8 mouse cellular contexts compared by ENCODE assay signal in genomic region chr17:24839842-24840241, GRCm38 (mm10). TPM values are rescaled to one million over a fixed set of nuclear protein-coding genes. Genes with fewer than 3 reads are reported as not detected.
A peak's percentile ranks its signal among the peaks of the same experiment; 100 is the strongest.
DNase-seq lines count a peak whose midpoint lies in the region; ATAC-seq and TF ChIP-seq lines count a peak whose summit lies in the region.

TSS of gene Hagh (plus strand) at chr17:24840143.

- ATAC-seq in Patski = no peak
- ATAC-seq in forebrain, embryonic 15.5 days (replicated peaks) = no peak
- no peak for ATAC-seq in hindbrain, embryonic 11.5 days (ENCODE audit: low FRiP score)
- ATAC-seq in liver, embryonic 13.5 days (ENCODE audit: low read depth) = no peak

- H3K9me3 ChIP-seq in forebrain, embryonic 15.5 days = no peaks in the 10 kb centered on the region
- H3K9me3 ChIP-seq in hindbrain, embryonic 11.5 days (ENCODE audit: control insufficient read depth, low read length) = no peaks in the 10 kb centered on the region
- no peaks in the 10 kb centered on the region for H3K9me3 ChIP-seq in liver, embryonic 13.5 days (replicated peaks)

- H3K9ac ChIP-seq in forebrain, embryonic 15.5 days (replicated peaks) = no peak within 1 kb of the TSS
- H3K9ac ChIP-seq in hindbrain, embryonic 11.5 days (ENCODE audit: low read depth, low read length) = no peak within 1 kb of the TSS
- no peak within 1 kb of the TSS for H3K9ac ChIP-seq in liver, embryonic 13.5 days

- no peak for TF ChIP-seq POLR2A in cerebellum, adult 2 months (IDR thresholded peaks at IDR 0.05; ENCODE audit: borderline replicate concordance, insufficient read depth, low read length)

- no peaks in the 10 kb centered on the region for H3K4me1 ChIP-seq in cerebellum, adult 2 months (ENCODE audit: control insufficient read depth, insufficient read depth, low read length)
- no peaks in the 10 kb centered on the region for H3K4me1 ChIP-seq in forebrain, embryonic 15.5 days
- H3K4me1 ChIP-seq in hindbrain, embryonic 11.5 days (replicated peaks; ENCODE audit: control insufficient read depth, insufficient read depth, low read length) = no peaks in the 10 kb centered on the region
- peaks cover 3% of the 10 kb centered on the region; the same call in 1 of the 2 replicates for H3K4me1 ChIP-seq in liver, embryonic 13.5 days (replicated peaks)

- H3K36me3 ChIP-seq in forebrain, embryonic 15.5 days = no peaks in the 10 kb centered on the region
- H3K36me3 ChIP-seq in hindbrain, embryonic 11.5 days (ENCODE audit: control insufficient read depth, insufficient read depth, low read length) = no peaks in the 10 kb centered on the region
- no peaks in the 10 kb centered on the region for H3K36me3 ChIP-seq in liver, embryonic 13.5 days

- WGBS in cerebellum, adult 2 months = 68% methylated on average over 8 of the region's 8 CpGs
- WGBS in forebrain, embryonic 15.5 days = 75% methylated on average over 8 of the region's 8 CpGs
- 70% methylated on average over 8 of the region's 8 CpGs for WGBS in hindbrain, embryonic 11.5 days
- 59% methylated on average over 8 of the region's 8 CpGs for WGBS in liver, embryonic 13.5 days (ENCODE audit: insufficient replicate concordance)

- in situ Hi-C loops in Patski (cut with MboI; ENCODE audit: low pct_unique_long_range_greater_than_20kb) = no loop called here

- no peaks in the 10 kb centered on the region for H3K27me3 ChIP-seq in cerebellum, adult 2 months (ENCODE audit: control insufficient read depth, insufficient read depth, low read length)
- peaks cover 7% of the 10 kb centered on the region for H3K27me3 ChIP-seq in Patski
- H3K27me3 ChIP-seq in forebrain, embryonic 15.5 days = peaks cover 5% of the 10 kb centered on the region; the same call in 1 of the 2 replicates
- no peaks in the 10 kb centered on the region for H3K27me3 ChIP-seq in hindbrain, embryonic 11.5 days (ENCODE audit: control insufficient read depth, insufficient read depth, low read length)
- peaks cover 26% of the 10 kb centered on the region for H3K27me3 ChIP-seq in liver, embryonic 13.5 days

- no peak within 1 kb of the TSS for H3K4me2 ChIP-seq in forebrain, embryonic 15.5 days (replicated peaks)
- no peak within 1 kb of the TSS for H3K4me2 ChIP-seq in hindbrain, embryonic 11.5 days (replicated peaks; ENCODE audit: low read depth, low read length)
- no peak within 1 kb of the TSS for H3K4me2 ChIP-seq in liver, embryonic 13.5 days

- H3K4me3 ChIP-seq in cerebellum, adult 2 months (replicated peaks; ENCODE audit: insufficient read depth, low read depth, low read length) = no peak within 1 kb of the TSS
- H3K4me3 ChIP-seq in forebrain, embryonic 15.5 days = no peak within 1 kb of the TSS
- no peak within 1 kb of the TSS for H3K4me3 ChIP-seq in hindbrain, embryonic 11.5 days (ENCODE audit: low read depth, low read length)
- H3K4me3 ChIP-seq in liver, embryonic 13.5 days (replicated peaks) = no peak within 1 kb of the TSS

- no peak for TF ChIP-seq CTCF in cerebellum, adult 2 months (IDR thresholded peaks at IDR 0.05; ENCODE audit: borderline replicate concordance, insufficient read depth, low read depth, low read length)
- TF ChIP-seq CTCF in Patski (IDR thresholded peaks at IDR 0.05) = no peak

- CTCF ChIA-PET in Patski (lab: Charles Lee) = interaction anchor here (0.9 to 2.2 kb wide), 4 partner anchors 11 to 94 kb away, joined by 3 to 7 read pairs (median 4); partner anchors contain the start of gene Fahd1

- POLR2A ChIA-PET in Patski (lab: Charles Lee) = interaction anchor here (0.6 kb wide), 1 partner anchor 70 kb away, joined by 3 read pairs; no protein-coding TSS in a partner anchor

- no peak for DNase-seq in cerebellum, adult 2 months
- no peak for DNase-seq in cerebellum, postnatal 25 days
- no peak for DNase-seq in Patski (ENCODE audit: low read depth, low spot score)
- no peak for DNase-seq in hindbrain, embryonic 11.5 days (ENCODE audit: low spot score)
- DNase-seq in liver, embryonic 13.5 days = no peak
- DNase-seq in urinary bladder, postnatal 14 days (ENCODE audit: low spot score) = peak; percentile 69
- DNase-seq in ovary, adult 18-20 months (ENCODE audit: low spot score) = no peak

- no peak within 1 kb of the TSS for H3K27ac ChIP-seq in cerebellum, adult 2 months (ENCODE audit: insufficient read depth, low read length)
- no peak within 1 kb of the TSS for H3K27ac ChIP-seq in forebrain, embryonic 15.5 days (replicated peaks)
- H3K27ac ChIP-seq in hindbrain, embryonic 11.5 days (ENCODE audit: low read depth, low read length) = no peak within 1 kb of the TSS
- no peak within 1 kb of the TSS for H3K27ac ChIP-seq in liver, embryonic 13.5 days

RNA-seq across cellular contexts. Expression of gene Hagh, which starts in this region (rescaled TPM):
- 195 and 209 TPM in 2 replicates for polyA plus RNA-seq in cerebellum, adult 2 months (2012; rRNA removed)
- 116 TPM for polyA plus RNA-seq in Patski (2021)
- polyA plus RNA-seq in forebrain, embryonic 15.5 days (2015; fragmentation: Nextera tagmentation; extraction: Ambion mirVana) = 45.1 and 45.7 TPM in 2 replicates
- polyA plus RNA-seq in hindbrain, embryonic 11.5 days (2014; fragmentation: Nextera tagmentation; extraction: Ambion mirVana) = 31.5 and 32.0 TPM in 2 replicates
- polyA plus RNA-seq in liver, embryonic 13.5 days (2015; fragmentation: Nextera tagmentation; extraction: Ambion mirVana) = 79.5 and 83.1 TPM in 2 replicates
